Mouse (Mus musculus): Measurements from ENCODE around the gene Srp54c.
"Not testable (repeated sequence)": the region's sequence is repeated elsewhere in the genome, so short reads cannot be mapped to it uniquely, and the experiment has no call there.

Gene Srp54c

GRCm38 (mm10) chr12:55229626-55230519 is at the start of gene Srp54c:
TSS of gene Srp54c (plus strand) at chr12:55230168.
- not testable (repeated sequence) for DNase-seq (ENCODE audit: low read depth, low spot score)

- not testable (repeated sequence) for DNase-seq (ENCODE audit: low read depth, low spot score)
These were observed 42.3 kb upstream of the Srp54c start for GRCm38 (mm10) chr12:55187686-55188085.

GRCm38 (mm10) chr12:55189127-55189526 is 40.8 kb upstream of the Srp54c start:
- not testable (repeated sequence) for DNase-seq (ENCODE audit: low read depth, low spot score)

GRCm38 (mm10) chr12:55199306-55199705 is 30.7 kb upstream of the Srp54c start, which contains the start of gene 1700047I17Rik2:
TSS of gene 1700047I17Rik2 (plus strand) at chr12:55199592.
- DNase-seq (ENCODE audit: low read depth, low spot score), result not testable (repeated sequence)

GRCm38 (mm10) chr12:55199799-55200198 is 30.2 kb upstream of the Srp54c start:
- not testable (repeated sequence) for DNase-seq (ENCODE audit: low read depth, low spot score)

GRCm38 (mm10) chr12:55212944-55213343 is 17.0 kb upstream of the Srp54c start:
- DNase-seq (ENCODE audit: low read depth, low spot score), result not testable (repeated sequence)

GRCm38 (mm10) chr12:55230520-55230861 is 523 bp downstream of the Srp54c start:
- DNase-seq (ENCODE audit: low read depth, low spot score), result not testable (repeated sequence)

- DNase-seq (ENCODE audit: low read depth, low spot score), result not testable (repeated sequence)
These were observed 12.3 kb downstream of the Srp54c start for GRCm38 (mm10) chr12:55242243-55242642.

- not testable (repeated sequence) for DNase-seq (ENCODE audit: low read depth, low spot score)
These were observed 32.0 kb downstream of the Srp54c start for GRCm38 (mm10) chr12:55261950-55262349.

GRCm38 (mm10) chr12:55263385-55263784 is 33.4 kb downstream of the Srp54c start:
- DNase-seq (ENCODE audit: low read depth, low spot score), result not testable (repeated sequence)

GRCm38 (mm10) chr12:55272243-55272642 is 42.3 kb downstream of the Srp54c start:
- DNase-seq (ENCODE audit: low read depth, low spot score), result peak; percentile 4

GRCm38 (mm10) chr12:55277583-55277982 is 47.6 kb downstream of the Srp54c start:
- not testable (repeated sequence) for DNase-seq (ENCODE audit: low read depth, low spot score)

- no peak for DNase-seq (ENCODE audit: low read depth, low spot score)
These were observed 68.1 kb downstream of the Srp54c start for GRCm38 (mm10) chr12:55298112-55298511.

- DNase-seq (ENCODE audit: low read depth, low spot score), result no peak
These were observed 69.4 kb downstream of the Srp54c start, which contains the start of gene 1110008L16Rik for GRCm38 (mm10) chr12:55299336-55299735. TSS of gene 1110008L16Rik (plus strand) at chr12:55299577.

- no peak for DNase-seq (ENCODE audit: low read depth, low spot score)
These were observed 70.9 kb downstream of the Srp54c start for GRCm38 (mm10) chr12:55300820-55301351.

GRCm38 (mm10) chr12:55301472-55302300 is 71.7 kb downstream of the Srp54c start:
- DNase-seq (ENCODE audit: low read depth, low spot score), result no peak

GRCm38 (mm10) chr12:55302485-55303441 is 72.8 kb downstream of the Srp54c start, which contains the start of gene Ppp2r3c:
TSS of gene Ppp2r3c (minus strand) at chr12:55302998.
- peak; percentile 95 for DNase-seq (ENCODE audit: low read depth, low spot score)

GRCm38 (mm10) chr12:55306371-55306770 is 76.4 kb downstream of the Srp54c start:
- DNase-seq (ENCODE audit: low read depth, low spot score), result no peak

- DNase-seq (ENCODE audit: low read depth, low spot score), result no peak
These were observed 77.6 kb downstream of the Srp54c start for GRCm38 (mm10) chr12:55307566-55307965.

GRCm38 (mm10) chr12:55308731-55309130 is 78.8 kb downstream of the Srp54c start:
- no peak for DNase-seq (ENCODE audit: low read depth, low spot score)

- DNase-seq (ENCODE audit: low read depth, low spot score), result no peak
These were observed 79.5 kb downstream of the Srp54c start for GRCm38 (mm10) chr12:55309501-55309900.
